Mouse (Mus musculus) C2C12 (cell line): ENCODE data around the gene Cltc.

Experiments
- CEBPB ChIP-seq: IDR thresholded peaks from one replicate; pipeline ENCODE4 v1.6.1; 2011; ENCODE audit warnings: low read depth, mild to moderate bottlenecking, control low read depth, moderate library complexity
- CTCF ChIP-seq: IDR thresholded peaks from one replicate; pipeline ENCODE4 v1.5.1; 2011; ENCODE audit not compliant: control insufficient read depth, insufficient read depth, insufficient read length
- MAX ChIP-seq: IDR thresholded peaks from one replicate; pipeline ENCODE4 v1.6.1; 2011; ENCODE audit warnings: mild to moderate bottlenecking, control low read depth
- MYOD1 ChIP-seq: IDR thresholded peaks from one replicate; pipeline ENCODE4 v1.6.1; 2011; ENCODE audit warnings: low read depth; ENCODE audit not compliant: control insufficient read depth, insufficient read length
- MYOG ChIP-seq: IDR thresholded peaks from one replicate; pipeline ENCODE4 v1.6.1; 2011; ENCODE audit not compliant: control insufficient read depth, insufficient read length; ENCODE audit errors: extremely low read depth

DNA sequence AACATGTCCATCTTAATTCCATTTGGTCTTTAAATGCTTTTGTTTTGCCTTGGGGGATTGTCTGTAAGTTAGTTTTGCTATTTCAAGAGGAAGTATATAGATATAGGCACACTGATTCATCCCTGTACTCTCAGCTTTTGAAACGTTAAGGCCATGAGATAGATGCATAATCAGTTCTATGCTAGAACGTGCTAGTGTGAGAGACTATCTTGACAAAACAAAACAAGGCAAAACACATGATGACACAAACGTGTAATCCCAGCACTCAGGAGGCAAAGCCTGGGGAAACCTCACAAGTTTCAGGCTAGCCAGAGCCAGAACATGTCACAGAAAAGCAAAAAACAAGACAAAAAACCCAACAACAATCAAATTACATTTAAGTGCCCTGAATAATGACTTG lies 84.6 kb downstream of the Cltc start:
- TF ChIP-seq CTCF (no peak), MAX (no peak), MYOD1 (no peak), CEBPB (no peak), MYOG (no peak)
